Mouse (Mus musculus) heart, embryonic 15.5 days (tissue): ENCODE data around the gene Pik3ap1. TPM values are rescaled to one million over a fixed set of nuclear protein-coding genes. Genes with fewer than 3 reads are reported as not detected.
A peak's percentile ranks its signal among the peaks of the same experiment; 100 is the strongest.
"Not testable (repeated sequence)": the region's sequence is repeated elsewhere in the genome, so short reads cannot be mapped to it uniquely, and the experiment has no call there.

Source experiments
- ATAC-seq: fragments of 200-750 bp; cut with Nextera tagmentation; replicated peaks from 2 replicates; pipeline ENCODE4 v1.8.0; 2017; ENCODE audit warnings: low read depth, moderate TSS enrichment; ENCODE audit not compliant: insufficient number of reproducible peaks, insufficient read depth, low FRiP score
- H3K27ac ChIP-seq: fragments of 300-500 bp; sonication (generic); 2 replicates; pipeline ENCODE4 v1.5.1; 2015; ENCODE audit warnings: mild to moderate bottlenecking, inconsistent platforms
- H3K27me3 ChIP-seq: fragments of 300-500 bp; sonication (generic); 2 replicates; pipeline ENCODE4 v1.6.1; 2015; ENCODE audit warnings: inconsistent platforms
- H3K36me3 ChIP-seq: fragments of 300-500 bp; sonication (generic); 2 replicates; pipeline ENCODE4 v1.6.1; 2015; ENCODE audit warnings: mild to moderate bottlenecking, inconsistent platforms
- H3K4me1 ChIP-seq: fragments of 300-500 bp; sonication (generic); replicated peaks from 2 replicates; pipeline ENCODE4 v1.6.1; 2015; ENCODE audit warnings: inconsistent platforms
- H3K4me2 ChIP-seq: fragments of 300-500 bp; sonication (generic); 2 replicates; pipeline ENCODE4 v1.6.1; 2015; ENCODE audit warnings: inconsistent platforms, mild to moderate bottlenecking, moderate library complexity
- H3K4me3 ChIP-seq: fragments of 300-500 bp; sonication (generic); 2 replicates; pipeline ENCODE4 v1.5.1; 2015; ENCODE audit warnings: mild to moderate bottlenecking, inconsistent platforms
- H3K9ac ChIP-seq: fragments of 300-500 bp; sonication (generic); 2 replicates; pipeline ENCODE4 v1.6.1; 2015; ENCODE audit warnings: mild to moderate bottlenecking, inconsistent platforms
- H3K9me3 ChIP-seq: fragments of 300-500 bp; sonication (generic); replicated peaks from 2 replicates; pipeline ENCODE4 v1.6.1; 2016; ENCODE audit warnings: inconsistent platforms
- WGBS: fragments of 180-500 bp; shearing (Covaris S2); methylation state at CpG from one replicate; pipeline ENCODE4 v1.1.7; 2015; ENCODE audit warnings: mixed read lengths; 5-methylcytosine and 5-hydroxymethylcytosine counted together
- polyA plus RNA-seq: library from polyadenylated mRNA; unstranded; fragments of >200 nt; fragmentation: Nextera tagmentation; extraction: Ambion mirVana; gene quantifications from 2 replicates; pipeline ENCODE4 v1.2.1, GENCODE M21; 2015

The Pik3ap1 gene
- 1.3 and 2.8 TPM in 2 replicates for polyA plus RNA-seq

DNA sequence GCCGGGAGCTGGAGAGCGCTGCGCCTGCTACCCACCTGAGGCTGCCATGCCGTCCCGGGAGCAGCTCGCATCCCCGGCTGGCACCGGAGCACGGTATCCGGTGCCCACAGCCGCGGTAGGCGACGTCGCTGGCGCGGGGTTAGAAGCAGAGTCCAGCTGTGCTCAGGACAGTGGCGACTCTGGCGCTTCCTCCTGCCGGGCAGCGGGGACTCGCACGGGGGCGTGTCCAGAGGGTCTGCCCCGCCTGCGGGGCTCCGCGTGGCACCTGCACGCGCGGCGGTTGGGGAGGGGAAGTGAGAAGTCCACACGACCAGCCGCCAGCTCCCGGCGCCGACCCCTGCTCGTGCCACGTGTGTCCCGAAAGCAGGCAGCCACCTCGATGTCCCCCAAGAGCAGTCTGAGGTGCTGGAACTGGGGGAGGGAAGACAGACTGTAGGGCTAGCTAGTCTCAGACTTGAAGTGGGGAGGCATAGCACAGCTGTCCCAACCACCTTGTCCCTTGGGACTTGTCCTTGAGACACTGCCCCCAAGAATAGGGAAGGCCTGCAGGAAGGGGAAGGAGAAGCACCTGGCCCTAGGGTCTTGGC lies at the start of gene Pik3ap1:
Pik3ap1 (minus strand) TSS at position 181 of the 587 bp plus-strand sequence.
- WGBS: under 1% methylated on average over 41 of the region's 41 CpGs
- H3K27ac ChIP-seq: no peak within 1 kb of the TSS
- peak within 1 kb of the TSS; percentile 97 for H3K4me2 ChIP-seq
- peak within 1 kb of the TSS; percentile 49 for H3K9ac ChIP-seq
- peak; percentile 39; the same call in 1 of the 2 replicates for ATAC-seq
- H3K4me1 ChIP-seq: peaks cover 21% of the 10 kb centered on the region
- peak within 1 kb of the TSS; percentile 57 for H3K4me3 ChIP-seq
- H3K36me3 ChIP-seq: no peaks in the 10 kb centered on the region
- H3K27me3 ChIP-seq: peaks cover 15% of the 10 kb centered on the region
- no peaks in the 10 kb centered on the region for H3K9me3 ChIP-seq

DNA sequence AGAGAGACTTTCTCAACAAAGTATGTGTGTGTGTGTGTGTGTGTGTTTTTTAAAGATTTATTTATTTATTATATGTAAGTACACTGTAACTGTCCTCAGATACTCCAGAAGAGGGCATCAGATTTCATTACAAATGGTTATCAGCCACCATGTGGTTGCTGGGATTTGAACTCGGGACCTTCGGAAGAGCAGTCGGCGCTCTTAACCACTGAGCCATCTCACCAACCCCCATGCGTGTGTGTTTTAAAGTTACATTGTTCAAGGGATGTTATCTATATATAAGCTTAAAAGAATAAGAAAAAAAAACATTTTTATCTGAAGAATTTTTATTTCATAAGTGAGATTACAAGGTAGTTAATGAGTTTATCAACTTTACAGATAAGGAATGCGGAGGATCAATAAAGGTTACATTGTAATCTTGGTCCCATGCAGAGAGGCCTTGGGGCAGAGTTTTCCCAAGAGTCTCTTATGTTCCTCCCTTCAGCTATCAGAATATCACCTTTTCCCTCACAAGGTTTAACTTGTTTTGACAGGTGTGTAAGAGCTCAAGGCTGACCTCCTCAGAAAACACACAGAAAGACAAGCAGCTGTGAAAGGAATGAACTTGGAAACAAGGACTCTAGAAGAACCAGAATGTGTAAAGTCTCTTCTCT lies 46.7 kb upstream of the Pik3ap1 start:
- H3K4me1 ChIP-seq, H3K27ac ChIP-seq, H3K36me3 ChIP-seq, H3K4me2 ChIP-seq, H3K27me3 ChIP-seq, H3K4me3 ChIP-seq, H3K9me3 ChIP-seq, H3K9ac ChIP-seq, ATAC-seq: not testable (repeated sequence)
- WGBS: no CpG with 5 or more reads among the region's 6 CpGs

DNA sequence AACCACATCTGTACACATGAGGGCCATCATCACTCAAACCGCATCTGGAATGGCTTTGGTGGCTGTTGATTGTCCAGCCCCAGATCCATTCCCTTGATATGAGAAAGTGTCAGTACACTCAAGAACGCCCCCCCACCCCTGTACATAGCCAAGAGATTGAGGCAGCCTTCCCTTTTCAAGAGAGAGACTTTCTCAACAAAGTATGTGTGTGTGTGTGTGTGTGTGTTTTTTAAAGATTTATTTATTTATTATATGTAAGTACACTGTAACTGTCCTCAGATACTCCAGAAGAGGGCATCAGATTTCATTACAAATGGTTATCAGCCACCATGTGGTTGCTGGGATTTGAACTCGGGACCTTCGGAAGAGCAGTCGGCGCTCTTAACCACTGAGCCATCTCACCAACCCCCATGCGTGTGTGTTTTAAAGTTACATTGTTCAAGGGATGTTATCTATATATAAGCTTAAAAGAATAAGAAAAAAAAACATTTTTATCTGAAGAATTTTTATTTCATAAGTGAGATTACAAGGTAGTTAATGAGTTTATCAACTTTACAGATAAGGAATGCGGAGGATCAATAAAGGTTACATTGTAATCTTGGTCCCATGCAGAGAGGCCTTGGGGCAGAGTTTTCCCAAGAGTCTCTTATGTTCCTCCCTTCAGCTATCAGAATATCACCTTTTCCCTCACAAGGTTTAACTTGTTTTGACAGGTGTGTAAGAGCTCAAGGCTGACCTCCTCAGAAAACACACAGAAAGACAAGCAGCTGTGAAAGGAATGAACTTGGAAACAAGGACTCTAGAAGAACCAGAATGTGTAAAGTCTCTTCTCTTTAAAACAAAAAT lies 41.2 kb upstream of the Pik3ap1 start:
- not testable (repeated sequence) for ATAC-seq, H3K9ac ChIP-seq, H3K9me3 ChIP-seq, H3K4me1 ChIP-seq, H3K27ac ChIP-seq, H3K36me3 ChIP-seq, H3K27me3 ChIP-seq, H3K4me2 ChIP-seq, H3K4me3 ChIP-seq
- no CpG with 5 or more reads among the region's 8 CpGs for WGBS

DNA sequence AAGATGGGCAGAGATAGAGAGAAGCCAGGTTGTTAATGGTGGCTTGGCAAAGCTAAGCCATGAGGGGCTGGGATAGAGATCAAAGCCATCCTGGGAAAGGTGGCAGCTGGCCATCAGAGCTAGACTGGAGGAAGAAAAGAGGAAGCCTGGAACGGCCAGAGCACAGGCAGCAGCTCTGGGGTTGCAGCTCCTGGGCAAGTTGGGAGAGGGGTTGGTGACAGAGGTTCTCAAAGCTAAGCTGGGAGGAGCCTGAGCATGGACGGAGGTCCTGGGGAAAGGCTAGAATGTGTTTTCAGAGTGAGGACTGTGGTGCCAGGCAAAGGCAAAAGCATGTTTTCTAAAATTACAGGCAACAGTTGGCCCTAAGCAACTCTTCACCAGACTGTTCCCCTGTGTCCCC lies 36.4 kb upstream of the Pik3ap1 start:
- Histone ChIP-seq H3K27ac (no peak overlapping the region), H3K4me3 (no peak overlapping the region), H3K4me1 (no peaks in the 10 kb centered on the region), H3K4me2 (no peak overlapping the region), H3K9ac (no peak overlapping the region), H3K27me3 (no peaks in the 10 kb centered on the region), H3K36me3 (no peaks in the 10 kb centered on the region), H3K9me3 (no peaks in the 10 kb centered on the region)
- 41% methylated on average over 2 of the region's 2 CpGs for WGBS
- no peak for ATAC-seq

DNA sequence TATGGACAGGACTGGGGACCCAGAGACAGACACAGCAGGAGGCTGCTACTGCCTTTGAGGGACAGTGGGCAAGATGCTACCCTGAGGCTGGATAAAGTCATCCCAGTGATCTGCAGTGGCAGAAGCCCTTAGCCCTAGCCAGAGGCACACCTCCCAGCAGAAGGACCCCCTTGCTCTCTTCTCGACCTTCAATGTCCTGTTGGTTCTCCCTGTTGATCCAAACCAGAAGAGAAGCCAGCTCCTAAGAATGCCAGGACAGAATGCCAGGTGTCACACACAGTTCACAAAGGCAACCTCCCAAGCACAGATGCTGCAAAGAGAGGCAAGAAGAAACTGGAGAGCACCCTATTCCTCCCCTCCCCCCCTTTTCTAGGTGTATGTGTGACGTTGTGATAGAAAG lies 33.9 kb upstream of the Pik3ap1 start:
- Histone ChIP-seq H3K36me3 (no peaks in the 10 kb centered on the region), H3K4me2 (no peak overlapping the region), H3K27ac (no peak overlapping the region), H3K27me3 (no peaks in the 10 kb centered on the region), H3K9ac (no peak overlapping the region), H3K9me3 (no peaks in the 10 kb centered on the region), H3K4me3 (no peak overlapping the region), H3K4me1 (no peaks in the 10 kb centered on the region)
- WGBS: 84% methylated on average over 2 of the region's 2 CpGs
- no peak for ATAC-seq

DNA sequence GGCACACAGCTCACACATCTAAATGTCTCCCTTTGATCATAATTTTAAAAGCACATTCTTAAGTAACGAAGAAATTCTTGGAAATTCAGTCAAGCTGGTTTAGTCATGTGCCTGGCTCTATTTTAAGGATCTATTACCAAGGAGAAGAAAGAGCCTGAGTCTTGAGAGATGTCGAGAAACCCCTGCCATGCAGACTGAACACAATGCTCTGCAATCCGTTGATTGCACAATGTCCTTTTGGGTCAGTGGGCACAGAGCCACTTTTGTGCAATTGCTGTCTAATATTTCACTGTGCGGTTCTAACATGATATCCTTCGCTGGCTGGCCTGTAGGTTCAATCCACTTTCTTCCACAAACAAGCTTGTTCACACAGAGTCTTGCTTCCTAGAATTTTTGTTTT lies 33.1 kb upstream of the Pik3ap1 start:
- Histone ChIP-seq H3K4me2 (no peak overlapping the region), H3K27me3 (no peaks in the 10 kb centered on the region), H3K4me1 (no peaks in the 10 kb centered on the region), H3K9ac (no peak overlapping the region), H3K9me3 (no peaks in the 10 kb centered on the region), H3K4me3 (no peak overlapping the region), H3K27ac (no peak overlapping the region), H3K36me3 (no peaks in the 10 kb centered on the region)
- no peak for ATAC-seq
- WGBS: 47% methylated on average over 5 of the region's 5 CpGs

DNA sequence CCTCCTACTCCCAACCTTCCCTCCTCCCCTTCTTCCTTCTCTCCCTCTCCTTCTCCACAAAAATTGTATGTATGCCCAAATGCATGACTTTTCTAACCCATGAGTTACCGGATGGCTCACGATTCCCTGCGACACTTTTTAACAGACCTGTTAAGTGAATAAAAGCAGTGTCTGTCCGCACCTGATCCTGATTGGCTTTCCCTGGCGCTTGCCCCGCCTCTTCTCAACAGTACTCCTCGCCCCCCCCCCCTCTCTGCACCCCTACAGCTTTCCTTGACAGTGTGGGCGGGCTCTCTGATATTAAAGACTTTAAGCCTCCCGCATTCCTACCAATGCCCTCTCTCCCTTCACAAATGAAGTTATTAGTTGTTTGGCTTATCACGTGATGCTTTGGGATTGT lies 31.3 kb upstream of the Pik3ap1 start:
- Histone ChIP-seq H3K9me3 (no peaks in the 10 kb centered on the region), H3K27ac (no peak overlapping the region), H3K4me3 (0 out of 2 replicates have a peak overlapping the region, but pooled peaks have one; percentile 1), H3K4me2 (peak overlapping the region; percentile 30), H3K27me3 (no peaks in the 10 kb centered on the region), H3K36me3 (no peaks in the 10 kb centered on the region), H3K4me1 (no peaks in the 10 kb centered on the region), H3K9ac (no peak overlapping the region)
- WGBS: 31% methylated on average over 10 of the region's 10 CpGs
- ATAC-seq: no peak

DNA sequence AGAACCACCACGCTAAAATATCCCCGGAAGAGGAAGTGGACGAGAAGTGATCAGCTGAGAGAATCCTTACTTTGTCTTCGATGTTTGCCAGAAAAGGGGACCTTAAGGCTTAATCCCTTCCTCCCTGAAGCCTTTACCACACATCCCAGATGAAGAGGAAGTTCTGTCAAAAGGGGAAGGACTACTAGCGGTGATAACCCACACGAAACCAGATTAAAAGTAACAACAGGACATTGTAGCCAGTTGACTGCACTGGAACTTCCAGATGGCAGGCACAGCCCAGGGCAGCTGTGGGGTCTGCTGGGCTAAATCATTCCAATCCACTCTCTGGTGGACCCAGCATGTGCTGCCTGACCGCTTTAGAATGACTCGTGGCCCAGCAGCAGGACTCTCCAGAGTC lies 17.7 kb upstream of the Pik3ap1 start:
- no peak for ATAC-seq
- H3K36me3 ChIP-seq: no peaks in the 10 kb centered on the region
- no peaks in the 10 kb centered on the region for H3K27me3 ChIP-seq
- H3K9ac ChIP-seq: no peak overlapping the region
- H3K4me3 ChIP-seq: no peak overlapping the region
- 74% methylated on average over 8 of the region's 8 CpGs for WGBS
- H3K9me3 ChIP-seq: no peaks in the 10 kb centered on the region
- no peak overlapping the region for H3K27ac ChIP-seq
- no peaks in the 10 kb centered on the region for H3K4me1 ChIP-seq
- no peak overlapping the region for H3K4me2 ChIP-seq

DNA sequence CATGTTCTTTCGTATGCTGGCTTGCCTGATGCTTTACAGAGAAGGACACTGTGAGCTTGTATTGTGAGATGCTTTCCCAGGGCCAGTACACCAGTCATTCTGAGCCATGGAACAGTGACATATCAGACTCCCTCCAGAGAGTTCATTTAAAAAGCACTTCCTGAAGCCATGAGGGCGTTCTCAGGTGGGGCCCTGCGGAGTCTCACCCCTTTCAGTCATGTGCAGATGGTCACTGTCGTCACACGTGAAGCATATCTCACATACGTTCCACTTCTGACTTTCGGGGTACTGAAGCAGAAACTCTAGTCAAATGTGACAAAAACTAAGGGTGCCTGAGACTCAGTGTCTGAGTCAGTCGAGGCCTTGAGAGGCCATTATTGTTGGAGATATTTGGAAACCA lies 6.0 kb upstream of the Pik3ap1 start:
- H3K9me3 ChIP-seq: no peaks in the 10 kb centered on the region
- 79% methylated on average over 8 of the region's 8 CpGs for WGBS
- ATAC-seq: no peak
- H3K27me3 ChIP-seq: no peaks in the 10 kb centered on the region; the same call in 1 of the 2 replicates
- H3K4me3 ChIP-seq: no peak overlapping the region
- H3K4me2 ChIP-seq: no peak overlapping the region
- H3K4me1 ChIP-seq: peaks cover 10% of the 10 kb centered on the region
- H3K9ac ChIP-seq: no peak overlapping the region
- no peak overlapping the region for H3K27ac ChIP-seq
- no peaks in the 10 kb centered on the region for H3K36me3 ChIP-seq

DNA sequence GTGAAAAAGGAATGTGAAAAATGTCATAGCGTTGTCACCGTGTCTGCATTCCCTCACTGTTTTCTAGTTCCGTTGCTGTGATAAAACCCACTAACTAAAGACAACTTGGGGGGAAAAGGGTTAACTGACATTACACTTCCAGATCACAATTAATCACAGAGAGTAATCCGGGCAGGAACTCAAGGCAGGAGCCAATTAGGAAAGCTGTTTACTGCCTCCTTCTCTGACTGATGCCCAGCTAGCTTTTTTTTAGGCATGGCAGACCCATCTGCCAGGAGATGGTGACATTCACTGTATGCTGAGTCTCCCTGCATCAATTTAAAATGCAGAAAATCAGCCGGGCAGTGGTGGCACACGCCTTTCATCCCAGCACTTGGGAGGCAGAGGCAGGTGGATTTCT lies 4.4 kb upstream of the Pik3ap1 start:
- Histone ChIP-seq H3K36me3 (no peaks in the 10 kb centered on the region), H3K4me1 (peaks cover 21% of the 10 kb centered on the region), H3K4me3 (no peak overlapping the region), H3K9ac (no peak overlapping the region), H3K27me3 (peaks cover 7% of the 10 kb centered on the region), H3K27ac (no peak overlapping the region), H3K4me2 (no peak overlapping the region), H3K9me3 (no peaks in the 10 kb centered on the region)
- no peak for ATAC-seq
- 25% methylated on average over 6 of the region's 6 CpGs for WGBS

DNA sequence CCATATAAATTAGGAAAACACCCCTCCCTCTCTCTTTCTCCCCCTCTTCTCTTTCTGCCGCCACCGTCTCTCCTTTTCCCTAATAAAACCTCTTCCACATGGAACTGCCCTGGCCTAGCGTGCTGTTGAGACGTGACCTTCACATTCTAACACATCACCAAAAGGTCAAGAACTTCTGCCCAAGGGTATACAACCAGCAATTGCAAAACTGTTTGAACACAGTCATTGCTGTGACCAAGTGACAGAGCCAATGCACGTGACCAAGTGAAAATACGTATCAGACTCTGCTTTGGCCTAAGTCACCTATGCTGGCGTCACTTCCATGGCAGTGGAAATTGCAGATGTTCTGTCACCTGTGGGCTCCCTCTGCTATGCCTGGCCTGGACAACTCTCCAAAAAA lies 3.3 kb upstream of the Pik3ap1 start:
- peaks cover 21% of the 10 kb centered on the region for H3K4me1 ChIP-seq
- 91% methylated on average over 7 of the region's 7 CpGs for WGBS
- ATAC-seq: no peak

More for the DNA sequence above, 3.3 kb upstream of the Pik3ap1 start:
- no peak overlapping the region for H3K27ac ChIP-seq
- H3K4me3 ChIP-seq: no peak overlapping the region
- peaks cover 15% of the 10 kb centered on the region for H3K27me3 ChIP-seq
- H3K36me3 ChIP-seq: no peaks in the 10 kb centered on the region
- H3K9ac ChIP-seq: no peak overlapping the region
- no peaks in the 10 kb centered on the region for H3K9me3 ChIP-seq
- H3K4me2 ChIP-seq: no peak overlapping the region
